Mouse (Mus musculus): Measurements from ENCODE around the gene Spdef.

The Spdef gene

GRCm38 (mm10) chr17:27725011-27725410 lies 3.7 kb downstream of the Spdef start:
- DNase-seq (ENCODE audit: low spot score), result no peak

DNA sequence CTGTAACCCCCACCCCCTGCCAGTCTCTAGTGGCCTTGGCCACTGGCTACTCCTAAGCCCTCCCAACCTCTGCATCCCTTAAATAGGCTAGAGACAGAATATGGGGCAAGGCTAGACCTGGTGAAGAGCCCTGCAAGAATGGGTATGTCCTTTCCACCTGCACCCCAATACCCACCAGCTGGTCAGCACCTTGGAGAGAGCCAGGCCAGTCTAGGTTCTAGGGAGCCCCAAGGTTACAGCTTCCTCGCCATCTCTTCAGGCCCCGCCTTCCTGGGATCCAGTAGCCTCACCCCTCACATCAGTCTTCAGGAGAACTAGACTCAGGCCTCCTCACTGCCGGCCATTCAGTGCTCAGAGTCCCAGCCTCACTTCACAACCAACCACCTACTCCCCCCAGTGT lies 4.4 kb downstream of the Spdef start:
- no peak for DNase-seq (ENCODE audit: low spot score)

GRCm38 (mm10) chr17:27721125-27721664 lies 7.6 kb downstream of the Spdef start:
- no peak for DNase-seq (ENCODE audit: low spot score)

- DNase-seq (ENCODE audit: low spot score), result no peak
Measured at GRCm38 (mm10) chr17:27720326-27720725, 8.4 kb downstream of the Spdef start.

DNA sequence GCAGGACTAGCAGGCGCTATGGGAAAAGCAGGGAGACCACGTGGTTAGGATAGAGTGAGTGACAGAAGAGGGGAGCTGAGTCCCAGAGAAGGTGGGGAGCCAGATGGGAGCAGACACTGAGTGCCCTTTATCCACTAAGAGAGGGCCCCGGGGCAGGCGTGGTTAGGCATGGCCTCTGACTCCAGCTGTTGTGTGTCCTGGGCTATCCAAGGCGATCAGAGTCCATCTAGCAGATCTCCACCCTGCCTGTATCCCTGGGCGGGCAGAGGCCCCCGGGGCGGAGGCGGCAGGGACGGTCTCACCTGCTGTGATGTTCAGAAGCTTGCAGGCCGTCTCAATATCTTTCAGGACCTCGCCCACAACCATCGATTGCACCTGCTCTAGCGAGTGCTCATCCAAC lies 9.1 kb downstream of the Spdef start:
- DNase-seq (ENCODE audit: low spot score), result no peak

DNA sequence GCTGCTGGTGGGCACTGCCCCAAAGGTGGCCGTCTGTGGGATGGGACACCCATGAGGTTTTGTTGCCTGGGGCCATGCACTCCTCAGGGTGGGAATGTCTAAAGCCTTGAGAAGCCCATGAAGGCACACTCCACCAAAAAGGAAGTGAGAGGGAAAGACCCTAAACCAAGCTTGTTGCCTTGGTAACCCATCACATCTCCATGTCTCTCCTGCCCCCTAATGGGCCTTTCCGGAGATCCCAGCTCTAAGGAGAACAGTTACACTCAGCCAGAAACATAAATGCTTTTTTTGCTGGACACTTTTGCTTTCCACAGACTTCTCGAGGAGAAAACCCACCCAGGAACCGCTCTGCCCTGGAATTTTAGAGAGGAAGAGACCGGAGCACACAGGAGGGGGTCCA lies 10.5 kb downstream of the Spdef start:
- no peak for DNase-seq (ENCODE audit: low spot score)

DNA sequence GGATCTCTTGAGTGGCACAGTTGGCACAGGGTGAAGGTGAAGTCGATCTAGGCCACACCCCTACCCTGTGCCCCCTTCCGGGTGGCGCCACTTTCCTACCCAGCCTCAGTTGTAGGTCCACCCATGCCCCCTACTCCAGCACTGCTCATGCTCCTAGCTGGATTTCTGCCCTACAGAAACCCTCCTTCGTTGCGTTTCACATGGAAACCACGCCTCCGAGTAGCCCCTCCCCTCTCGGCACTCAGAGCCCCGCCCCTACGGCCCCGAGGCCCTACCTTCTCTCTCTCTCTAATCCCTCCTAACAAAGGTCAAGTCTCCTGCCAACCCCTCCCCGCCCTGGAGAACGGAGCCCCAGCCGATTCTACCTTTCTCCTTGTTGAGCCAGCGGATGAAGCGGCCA lies 12.0 kb downstream of the Spdef start:
- no peak for DNase-seq (ENCODE audit: low spot score)

GRCm38 (mm10) chr17:27712832-27713231 lies 15.9 kb downstream of the Spdef start:
- DNase-seq (ENCODE audit: low spot score), result no peak

- no peak for DNase-seq (ENCODE audit: low spot score)
Measured at GRCm38 (mm10) chr17:27709650-27710049, 19.1 kb downstream of the Spdef start.

DNA sequence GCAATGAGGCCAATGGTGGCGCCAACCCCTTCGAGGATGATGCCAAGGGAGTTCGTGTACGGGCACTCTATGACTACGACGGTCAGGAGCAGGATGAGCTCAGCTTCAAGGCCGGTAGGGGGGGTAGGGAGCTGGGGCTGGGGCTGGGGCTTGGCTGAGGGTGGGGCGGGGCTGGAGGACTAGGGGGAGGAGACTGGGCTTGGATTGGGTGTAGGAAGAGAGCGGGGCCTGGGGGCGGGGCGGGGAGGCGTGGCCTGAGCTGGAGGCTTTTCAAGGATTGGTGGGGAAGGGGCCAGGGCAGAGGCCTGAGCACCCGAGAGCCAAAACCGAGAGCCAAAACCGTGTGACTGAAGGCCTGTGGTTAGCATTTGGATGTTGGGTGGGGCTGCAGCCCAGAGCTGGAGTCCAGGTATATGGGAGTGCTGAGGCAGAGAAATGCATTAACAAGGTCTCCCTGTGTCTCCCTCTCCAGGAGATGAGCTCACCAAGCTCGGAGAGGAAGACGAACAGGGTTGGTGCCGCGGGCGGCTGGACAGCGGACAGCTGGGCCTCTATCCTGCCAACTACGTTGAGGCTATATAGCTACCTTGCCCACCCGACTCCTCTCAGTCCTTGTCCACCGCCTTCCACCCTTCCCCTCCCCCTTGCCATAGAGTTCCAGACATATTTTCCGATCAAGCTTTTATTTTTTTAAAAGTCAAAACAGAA lies 20.6 kb downstream of the Spdef start:
- DNase-seq (ENCODE audit: low spot score), result peak; percentile 31

- no peak for DNase-seq (ENCODE audit: low spot score)
Measured at GRCm38 (mm10) chr17:27705661-27706060, 23.1 kb downstream of the Spdef start.

- no peak for DNase-seq (ENCODE audit: low spot score)
Measured at GRCm38 (mm10) chr17:27703961-27704621, 24.7 kb downstream of the Spdef start.

GRCm38 (mm10) chr17:27702518-27702917 lies 26.2 kb downstream of the Spdef start:
- no peak for DNase-seq (ENCODE audit: low spot score)

- DNase-seq (ENCODE audit: low spot score), result no peak
Measured at GRCm38 (mm10) chr17:27701856-27702255, 26.9 kb downstream of the Spdef start.

DNA sequence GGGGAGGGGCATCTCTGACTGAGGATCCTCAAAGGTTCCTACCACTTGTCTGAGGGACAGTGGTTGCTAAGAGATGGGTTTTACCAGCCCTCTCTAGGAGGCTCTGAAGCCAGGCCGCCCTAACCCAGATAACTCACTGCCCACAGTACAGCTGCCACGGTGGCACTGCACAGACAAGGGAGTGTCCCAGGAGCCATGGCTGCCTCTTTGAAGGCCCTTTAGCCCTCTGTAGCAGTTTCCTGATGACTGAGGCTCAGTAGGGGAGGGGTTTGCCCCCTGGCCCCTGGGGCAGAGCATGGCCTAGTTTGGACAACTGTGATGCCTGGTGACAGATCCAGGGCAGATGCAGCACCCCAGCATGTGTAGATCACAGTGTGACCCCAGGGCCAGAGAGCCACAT lies 27.9 kb downstream of the Spdef start:
- DNase-seq (ENCODE audit: low spot score), result no peak

GRCm38 (mm10) chr17:27699641-27700244 lies 29.0 kb downstream of the Spdef start:
- DNase-seq (ENCODE audit: low spot score), result no peak

DNA sequence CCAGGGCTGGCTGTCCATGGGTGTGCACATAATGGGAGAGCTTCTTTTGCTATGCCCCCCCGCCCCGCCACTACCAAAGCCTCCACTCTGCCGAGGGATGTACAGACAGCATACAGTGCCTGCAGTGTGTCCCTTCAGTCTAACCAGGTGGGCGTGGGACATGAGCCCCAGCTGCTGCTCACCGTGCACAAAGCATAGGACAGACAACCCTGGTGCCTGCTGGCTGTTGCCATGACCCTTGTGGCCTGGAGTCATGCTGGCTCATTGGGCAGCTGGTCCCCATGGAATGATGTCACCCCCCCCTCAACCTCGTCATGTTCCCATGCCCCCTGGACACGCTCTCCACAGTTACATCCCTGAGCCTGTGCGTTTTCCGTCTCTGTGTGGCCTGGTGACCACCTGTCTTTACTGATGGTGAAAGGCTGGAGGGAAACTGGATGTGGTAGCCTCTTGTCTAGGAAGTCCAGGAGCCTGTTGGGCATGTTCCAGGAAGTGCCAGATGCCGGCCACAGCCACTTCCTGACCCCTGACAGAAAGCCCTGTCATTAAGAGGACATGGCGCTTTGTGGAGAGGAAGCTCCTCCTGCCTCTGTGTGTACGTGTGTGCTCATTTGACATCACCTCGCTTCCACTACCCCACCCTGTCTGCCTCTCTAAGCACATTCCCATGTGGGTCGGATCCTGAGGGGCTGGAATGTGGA lies 37.6 kb downstream of the Spdef start:
- no peak for DNase-seq (ENCODE audit: low spot score)

DNA sequence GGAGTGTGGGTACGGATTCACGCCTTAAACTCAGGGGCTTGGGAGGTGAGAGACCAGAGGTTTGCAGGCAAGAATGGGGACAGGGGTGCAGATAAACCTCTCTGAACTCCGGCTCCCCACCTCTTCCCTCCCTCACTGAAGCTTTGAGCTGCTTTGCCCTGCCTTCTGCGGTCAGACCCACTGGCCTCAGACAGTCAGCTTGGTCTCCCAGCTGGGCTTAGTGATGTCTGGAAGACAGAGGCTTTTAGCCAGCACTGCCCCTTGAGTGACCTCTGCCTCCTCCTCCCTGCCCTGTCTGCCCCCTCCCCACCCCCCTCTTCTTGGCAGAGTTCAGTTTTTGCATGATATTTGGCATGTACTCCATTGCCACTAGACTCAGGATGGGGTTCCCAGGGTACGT lies 42.4 kb downstream of the Spdef start:
- DNase-seq (ENCODE audit: low spot score), result no peak

DNA sequence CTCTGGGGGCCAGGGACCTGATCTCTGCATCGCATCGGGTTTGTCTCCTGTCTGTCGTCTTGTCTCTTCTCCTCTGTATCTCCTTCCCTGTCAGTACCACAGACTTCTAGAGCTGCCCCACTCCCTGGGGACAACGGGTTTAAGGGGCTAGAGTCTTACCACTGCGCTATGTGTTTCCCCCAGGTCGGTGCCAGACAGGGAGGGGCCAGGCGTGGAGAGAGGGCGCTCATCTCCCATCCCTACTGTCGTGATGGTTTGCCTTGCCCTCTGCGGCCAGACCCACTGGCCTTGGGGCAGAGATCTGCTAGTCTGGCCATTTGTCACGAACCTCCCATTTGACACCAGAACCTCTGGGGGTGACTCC lies 43.2 kb downstream of the Spdef start:
- no peak for DNase-seq (ENCODE audit: low spot score)

GRCm38 (mm10) chr17:27684886-27685549 lies 43.7 kb downstream of the Spdef start:
- DNase-seq (ENCODE audit: low spot score), result no peak

DNA sequence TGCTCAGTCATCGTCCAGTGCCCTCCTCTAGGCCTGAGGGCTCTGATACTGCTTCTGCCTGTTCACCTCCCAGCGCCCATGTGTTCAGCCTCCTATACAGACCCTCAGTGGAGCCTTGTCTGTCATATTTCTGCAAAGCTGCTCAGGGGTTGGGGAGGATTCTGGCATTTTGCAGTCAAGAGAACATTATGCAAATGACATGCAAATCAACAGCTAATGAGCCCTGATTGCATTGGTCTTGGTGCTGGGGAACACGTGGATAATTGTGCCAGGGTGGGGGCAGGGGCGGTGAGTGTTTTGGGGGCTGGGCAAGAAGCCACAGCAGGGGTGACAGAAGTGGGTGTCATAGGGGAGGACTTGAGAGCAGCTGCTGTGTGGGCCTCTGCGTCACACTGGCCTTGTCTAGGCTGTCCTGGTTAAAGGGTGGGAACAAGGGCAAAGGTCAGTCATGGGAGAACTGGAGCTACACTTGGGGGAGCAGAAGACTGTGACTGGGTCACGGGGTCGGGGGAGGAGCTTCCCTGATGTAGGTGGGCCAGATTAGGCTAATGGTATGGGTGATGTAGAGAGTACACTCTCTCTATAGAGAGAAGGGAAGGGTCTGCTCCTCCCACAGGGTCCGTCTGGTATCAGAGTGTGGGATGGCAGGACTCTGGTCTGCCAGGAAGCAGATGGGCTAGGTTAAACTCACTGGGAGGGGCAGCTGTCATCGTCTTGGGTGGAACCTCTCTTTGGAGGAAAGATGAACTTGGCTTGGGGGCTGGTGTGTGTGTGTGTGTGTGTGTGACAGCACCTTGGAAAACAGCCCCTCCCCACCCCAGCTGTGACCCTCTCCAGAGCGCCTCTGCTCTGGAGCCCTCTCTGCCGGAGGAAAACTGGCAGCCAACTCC lies 49.6 kb downstream of the Spdef start:
- no peak for DNase-seq (ENCODE audit: low spot score)

All from ovary, postnatal 10 days (tissue).